Mouse (Mus musculus): ENCODE results near the gene Neo1. TPM values are rescaled to one million over a fixed set of nuclear protein-coding genes. Genes with fewer than 3 reads are reported as not detected.

Gene Neo1
- polyA plus RNA-seq (2015; fragmentation: Nextera tagmentation; extraction: Ambion mirVana) = 27.9 and 29.9 TPM in 2 replicates

- peak within 1 kb of the TSS; percentile 96 for H3K27ac ChIP-seq (ENCODE audit: low read length)
- H3K9ac ChIP-seq (replicated peaks; ENCODE audit: low read depth) = peak within 1 kb of the TSS; percentile 85
- H3K4me2 ChIP-seq (replicated peaks; ENCODE audit: low read depth, low read length) = peak within 1 kb of the TSS; percentile 85
- H3K9me3 ChIP-seq (ENCODE audit: low read length) = no peaks in the 10 kb centered on the region
- DNase-seq (ENCODE audit: low spot score) = peak; percentile 95
- peak; percentile 91 for ATAC-seq
- H3K27me3 ChIP-seq (replicated peaks; ENCODE audit: insufficient read depth, low read length) = no peaks in the 10 kb centered on the region
- WGBS = 6% methylated on average over 26 of the region's 86 CpGs
- no peaks in the 10 kb centered on the region for H3K4me1 ChIP-seq (ENCODE audit: insufficient read depth, low read depth, low read length)
- no peaks in the 10 kb centered on the region for H3K36me3 ChIP-seq (ENCODE audit: insufficient read depth, low read length)
- no peak for TF ChIP-seq CTCF (IDR thresholded peaks at IDR 0.05)
- no peak for TF ChIP-seq EP300 (IDR thresholded peaks at IDR 0.05)
- peak within 1 kb of the TSS; percentile 80 for H3K4me3 ChIP-seq (ENCODE audit: low read depth, low read length)
Measured at GRCm38 (mm10) chr9:59036159-59036731, at the start of gene Neo1. TSS of gene Neo1 (minus strand) at chr9:59036441.

- Histone ChIP-seq H3K36me3 (ENCODE audit: insufficient read depth, low read length) (no peaks in the 10 kb centered on the region), H3K9me3 (ENCODE audit: low read length) (no peaks in the 10 kb centered on the region), H3K4me3 (ENCODE audit: low read depth, low read length) (no peak overlapping the region), H3K4me1 (ENCODE audit: insufficient read depth, low read depth, low read length) (peaks cover 7% of the 10 kb centered on the region; the same call in 1 of the 2 replicates), H3K27me3 (replicated peaks; ENCODE audit: insufficient read depth, low read length) (no peaks in the 10 kb centered on the region), H3K27ac (ENCODE audit: low read length) (no peak overlapping the region), H3K4me2 (replicated peaks; ENCODE audit: low read depth, low read length) (no peak overlapping the region), H3K9ac (replicated peaks; ENCODE audit: low read depth) (no peak overlapping the region)
- no peak for DNase-seq (ENCODE audit: low spot score)
- ATAC-seq = no peak
- 73% methylated on average over 4 of the region's 4 CpGs for WGBS
- TF ChIP-seq EP300 (IDR thresholded peaks at IDR 0.05) (no peak), CTCF (IDR thresholded peaks at IDR 0.05) (no peak)
Measured at GRCm38 (mm10) chr9:59075632-59076031, 39.4 kb upstream of the Neo1 start.

- TF ChIP-seq CTCF (IDR thresholded peaks at IDR 0.05) = no peak
- no peak for TF ChIP-seq EP300 (IDR thresholded peaks at IDR 0.05)
- H3K27me3 ChIP-seq (replicated peaks; ENCODE audit: insufficient read depth, low read length) = no peaks in the 10 kb centered on the region
- peaks cover 7% of the 10 kb centered on the region; the same call in 1 of the 2 replicates for H3K4me1 ChIP-seq (ENCODE audit: insufficient read depth, low read depth, low read length)
- H3K9me3 ChIP-seq (ENCODE audit: low read length) = no peaks in the 10 kb centered on the region
- WGBS = 79% methylated on average over 4 of the region's 4 CpGs
- DNase-seq (ENCODE audit: low spot score) (no peak), ATAC-seq (no peak)
- H3K4me2 ChIP-seq (replicated peaks; ENCODE audit: low read depth, low read length) = no peak overlapping the region
- H3K36me3 ChIP-seq (ENCODE audit: insufficient read depth, low read length) = no peaks in the 10 kb centered on the region
- no peak overlapping the region for H3K4me3 ChIP-seq (ENCODE audit: low read depth, low read length)
- no peak overlapping the region for H3K27ac ChIP-seq (ENCODE audit: low read length)
- H3K9ac ChIP-seq (replicated peaks; ENCODE audit: low read depth) = no peak overlapping the region
Measured at GRCm38 (mm10) chr9:59073887-59074286, 37.6 kb upstream of the Neo1 start.

GRCm38 (mm10) chr9:59072076-59072777 is 36.0 kb upstream of the Neo1 start:
- no peaks in the 10 kb centered on the region for H3K36me3 ChIP-seq (ENCODE audit: insufficient read depth, low read length)
- DNase-seq (ENCODE audit: low spot score) = peak; percentile 23

GRCm38 (mm10) chr9:59071220-59071977 is 35.2 kb upstream of the Neo1 start:
- H3K36me3 ChIP-seq (ENCODE audit: insufficient read depth, low read length) = no peaks in the 10 kb centered on the region
- H3K27ac ChIP-seq (ENCODE audit: low read length) = no peak overlapping the region
- H3K4me1 ChIP-seq (ENCODE audit: insufficient read depth, low read depth, low read length) = peaks cover 7% of the 10 kb centered on the region; the same call in 1 of the 2 replicates
- no peak overlapping the region for H3K9ac ChIP-seq (replicated peaks; ENCODE audit: low read depth)
- ATAC-seq (no peak), DNase-seq (ENCODE audit: low spot score) (no peak)
- H3K27me3 ChIP-seq (replicated peaks; ENCODE audit: insufficient read depth, low read length) = no peaks in the 10 kb centered on the region
- 23% methylated on average over 7 of the region's 7 CpGs for WGBS
- no peaks in the 10 kb centered on the region for H3K9me3 ChIP-seq (ENCODE audit: low read length)
- TF ChIP-seq CTCF (IDR thresholded peaks at IDR 0.05) = no peak
- no peak for TF ChIP-seq EP300 (IDR thresholded peaks at IDR 0.05)
- no peak overlapping the region for H3K4me3 ChIP-seq (ENCODE audit: low read depth, low read length)
- H3K4me2 ChIP-seq (replicated peaks; ENCODE audit: low read depth, low read length) = no peak overlapping the region

More at GRCm38 (mm10) chr9:59072076-59072777, 36.0 kb upstream of the Neo1 start:
- ATAC-seq = no peak
- WGBS = 17% methylated on average over 14 of the region's 14 CpGs
- no peak overlapping the region for H3K4me3 ChIP-seq (ENCODE audit: low read depth, low read length)
- peaks cover 7% of the 10 kb centered on the region; the same call in 1 of the 2 replicates for H3K4me1 ChIP-seq (ENCODE audit: insufficient read depth, low read depth, low read length)
- 0 out of 2 replicates have a peak overlapping the region, but pooled peaks have one; percentile 6 for H3K4me2 ChIP-seq (replicated peaks; ENCODE audit: low read depth, low read length)
- no peaks in the 10 kb centered on the region for H3K9me3 ChIP-seq (ENCODE audit: low read length)
- H3K27me3 ChIP-seq (replicated peaks; ENCODE audit: insufficient read depth, low read length) = no peaks in the 10 kb centered on the region
- TF ChIP-seq CTCF (IDR thresholded peaks at IDR 0.05) (no peak), EP300 (IDR thresholded peaks at IDR 0.05) (no peak)
- no peak overlapping the region for H3K9ac ChIP-seq (replicated peaks; ENCODE audit: low read depth)
- no peak overlapping the region for H3K27ac ChIP-seq (ENCODE audit: low read length)

- no peak overlapping the region for H3K9ac ChIP-seq (replicated peaks; ENCODE audit: low read depth)
- peaks cover 7% of the 10 kb centered on the region; the same call in 1 of the 2 replicates for H3K4me1 ChIP-seq (ENCODE audit: insufficient read depth, low read depth, low read length)
- no peak overlapping the region for H3K4me2 ChIP-seq (replicated peaks; ENCODE audit: low read depth, low read length)
- no peaks in the 10 kb centered on the region for H3K9me3 ChIP-seq (ENCODE audit: low read length)
- DNase-seq (ENCODE audit: low spot score) (no peak), ATAC-seq (no peak)
- H3K4me3 ChIP-seq (ENCODE audit: low read depth, low read length) = no peak overlapping the region
- H3K36me3 ChIP-seq (ENCODE audit: insufficient read depth, low read length) = no peaks in the 10 kb centered on the region
- no peaks in the 10 kb centered on the region for H3K27me3 ChIP-seq (replicated peaks; ENCODE audit: insufficient read depth, low read length)
- no peak overlapping the region for H3K27ac ChIP-seq (ENCODE audit: low read length)
- TF ChIP-seq CTCF (IDR thresholded peaks at IDR 0.05) (no peak), EP300 (IDR thresholded peaks at IDR 0.05) (no peak)
- 76% methylated on average over 4 of the region's 4 CpGs for WGBS
Measured at GRCm38 (mm10) chr9:59070216-59070615, 34.0 kb upstream of the Neo1 start.
